Mouse (Mus musculus): ENCODE measurements around the gene Kcnk18. TPM values are rescaled to one million over a fixed set of nuclear protein-coding genes. Genes with fewer than 3 reads are reported as not detected.
A peak's percentile ranks its signal among the peaks of the same experiment; 100 is the strongest.

The Kcnk18 gene
- polyA plus RNA-seq, 1 experiment from 2014 or later, result not detected

DNA sequence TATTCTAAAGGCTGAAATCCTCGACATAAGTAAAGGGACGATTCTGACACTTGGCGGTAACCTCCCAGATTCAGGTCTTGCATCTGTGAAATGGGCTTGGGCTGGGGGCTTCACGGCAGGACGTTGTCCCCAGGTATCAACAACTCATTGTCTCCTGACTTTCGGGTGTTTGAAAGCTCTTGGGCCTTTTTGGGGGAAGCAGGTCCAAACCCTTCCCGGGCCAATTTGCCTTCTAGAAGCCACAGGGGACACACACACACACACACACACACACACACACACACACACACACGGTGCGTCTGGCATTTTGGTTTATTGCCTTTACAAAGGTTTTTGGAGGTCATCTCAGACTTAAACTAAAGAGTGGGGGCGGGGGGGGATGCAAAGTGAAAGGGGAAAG, 25.6 kb upstream of the Kcnk18 start:
- Histone ChIP-seq H3K36me3 (no peaks in the 10 kb centered on the region), H3K4me3 (peak overlapping the region; percentile 30; the same call in 1 of the 2 replicates), H3K9me3 (no peaks in the 10 kb centered on the region), H3K27me3 (ENCODE audit: insufficient read depth, poor library complexity, severe bottlenecking) (peaks cover 100% of the 10 kb centered on the region), H3K4me1 (replicated peaks) (peaks cover 15% of the 10 kb centered on the region; the same call in 1 of the 2 replicates), H3K27ac (no peak overlapping the region)
- WGBS, result under 1% methylated on average over 10 of the region's 10 CpGs
- peak; percentile 37 for DNase-seq (ENCODE audit: low spot score)

DNA sequence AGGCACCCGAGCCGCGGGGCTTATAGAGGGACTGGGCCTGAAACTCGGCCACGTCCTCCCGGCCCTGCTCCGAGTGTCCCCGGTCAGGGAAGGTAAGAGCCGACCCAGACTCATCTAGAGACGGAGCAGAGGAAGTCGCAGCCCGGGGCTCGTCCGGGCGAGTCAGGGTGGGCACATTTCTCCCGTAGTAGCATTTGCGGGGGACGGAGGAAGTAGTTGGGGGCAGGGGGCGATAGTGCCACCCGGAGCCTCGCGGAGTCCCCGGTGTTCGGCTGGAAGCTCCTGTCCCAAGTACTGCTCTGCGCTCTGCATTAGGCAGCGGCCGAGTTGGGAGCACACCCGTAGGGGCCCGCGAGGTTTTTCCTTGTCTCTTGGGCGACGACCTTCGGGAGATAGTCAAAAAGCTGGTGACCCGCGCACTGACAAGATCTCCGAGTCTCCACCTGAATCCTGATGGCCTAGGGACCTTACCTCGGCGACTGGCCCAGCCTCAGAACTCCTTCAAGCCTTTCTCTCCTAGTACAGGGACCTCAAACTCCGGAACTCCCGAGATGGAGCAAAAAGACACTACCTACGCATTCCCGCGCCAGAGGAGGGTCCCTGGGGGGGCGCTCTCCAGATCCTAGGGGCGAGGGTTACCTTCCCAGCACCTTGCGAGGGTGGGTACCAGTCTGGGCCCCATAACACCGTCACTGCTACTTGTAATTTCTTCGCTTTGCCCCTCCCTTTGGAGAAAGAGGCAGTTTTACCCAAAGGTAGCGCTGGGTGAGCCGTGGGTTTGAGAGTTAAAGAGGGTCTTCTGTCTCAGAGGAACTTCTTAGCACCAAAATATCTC, 24.8 kb upstream of the Kcnk18 start:
- under 1% methylated on average over 50 of the region's 50 CpGs for WGBS
- peak; percentile 66 for DNase-seq (ENCODE audit: low spot score)
- H3K27ac ChIP-seq, result no peak overlapping the region

DNA sequence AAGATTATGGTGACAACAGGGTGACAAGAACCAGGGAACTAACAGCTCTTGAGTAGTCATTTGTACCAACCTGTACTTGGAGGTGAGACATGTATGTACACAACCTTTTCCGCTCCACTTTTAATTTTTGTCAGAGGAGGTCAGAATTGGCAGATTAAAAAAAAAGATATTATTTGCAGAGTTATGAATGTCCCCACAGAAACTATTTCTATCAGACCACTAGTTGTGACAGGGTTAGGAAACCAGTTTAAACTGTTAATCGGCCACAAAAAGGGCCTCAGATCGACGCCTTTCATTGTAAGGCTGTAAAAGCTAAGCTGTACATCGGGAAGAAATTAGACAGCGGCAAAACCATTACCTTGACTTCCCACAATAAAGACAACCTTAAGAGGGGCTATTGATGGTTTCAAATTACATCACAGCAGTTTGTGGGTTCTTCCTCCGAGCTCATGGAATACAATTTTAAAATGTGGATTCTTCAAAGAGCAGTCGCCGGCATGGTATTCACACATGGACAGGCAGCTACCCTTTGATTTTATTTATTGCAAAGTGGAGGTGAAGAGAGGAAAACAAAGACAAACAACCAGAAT, 23.7 kb upstream of the Kcnk18 start:
- peaks cover 5% of the 10 kb centered on the region for H3K9me3 ChIP-seq
- WGBS, result 7% methylated on average over 9 of the region's 9 CpGs
- H3K36me3 ChIP-seq, result no peaks in the 10 kb centered on the region
- H3K27ac ChIP-seq, result no peak overlapping the region
- H3K27me3 ChIP-seq (ENCODE audit: insufficient read depth, poor library complexity, severe bottlenecking), result peaks cover 87% of the 10 kb centered on the region
- no peak for DNase-seq (ENCODE audit: low spot score)
- no peak overlapping the region for H3K4me3 ChIP-seq
- peaks cover 15% of the 10 kb centered on the region; the same call in 1 of the 2 replicates for H3K4me1 ChIP-seq (replicated peaks)

More for the DNA sequence above, 24.8 kb upstream of the Kcnk18 start:
- H3K36me3 ChIP-seq, result no peaks in the 10 kb centered on the region
- peaks cover 98% of the 10 kb centered on the region for H3K27me3 ChIP-seq (ENCODE audit: insufficient read depth, poor library complexity, severe bottlenecking)
- H3K4me1 ChIP-seq (replicated peaks), result peaks cover 15% of the 10 kb centered on the region; the same call in 1 of the 2 replicates
- no peaks in the 10 kb centered on the region for H3K9me3 ChIP-seq
- peak overlapping the region; percentile 30 for H3K4me3 ChIP-seq

- Histone ChIP-seq H3K4me1 (replicated peaks) (peaks cover 15% of the 10 kb centered on the region; the same call in 1 of the 2 replicates), H3K36me3 (no peaks in the 10 kb centered on the region), H3K4me3 (no peak overlapping the region), H3K27me3 (ENCODE audit: insufficient read depth, poor library complexity, severe bottlenecking) (peaks cover 78% of the 10 kb centered on the region), H3K27ac (no peak overlapping the region), H3K9me3 (peaks cover 8% of the 10 kb centered on the region)
- DNase-seq (ENCODE audit: low spot score), result peak; percentile 71
- 3% methylated on average over 15 of the region's 15 CpGs for WGBS
Observed at GRCm38 (mm10) chr19:59196111-59196666, 22.8 kb upstream of the Kcnk18 start.

DNA sequence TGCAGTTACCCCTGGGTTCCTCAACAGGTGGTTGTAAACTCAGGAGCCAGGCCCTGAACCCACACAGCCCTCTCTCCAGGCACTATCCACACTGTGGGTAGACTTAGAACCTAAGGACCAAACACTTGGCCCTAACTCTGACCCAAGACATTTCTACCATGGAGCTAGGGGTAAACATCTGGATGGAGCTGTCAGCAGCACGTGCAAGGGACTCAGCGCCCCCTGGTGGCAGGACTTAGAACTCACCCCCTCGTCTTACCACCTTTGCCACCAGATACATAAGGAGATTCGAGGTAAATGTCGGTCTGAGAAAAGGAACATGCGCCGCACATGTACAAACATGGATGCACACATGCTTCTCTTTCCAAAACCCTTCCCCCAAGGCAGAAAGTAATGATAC, 20.9 kb upstream of the Kcnk18 start:
- H3K27me3 ChIP-seq (ENCODE audit: insufficient read depth, poor library complexity, severe bottlenecking), result peaks cover 58% of the 10 kb centered on the region
- DNase-seq (ENCODE audit: low spot score), result peak; percentile 59
- H3K36me3 ChIP-seq, result no peaks in the 10 kb centered on the region
- 46% methylated on average over 7 of the region's 7 CpGs for WGBS
- peaks cover 15% of the 10 kb centered on the region; the same call in 1 of the 2 replicates for H3K4me1 ChIP-seq (replicated peaks)
- H3K9me3 ChIP-seq, result peaks cover 12% of the 10 kb centered on the region
- H3K27ac ChIP-seq, result no peak overlapping the region
- no peak overlapping the region for H3K4me3 ChIP-seq

- Histone ChIP-seq H3K9me3 (no peaks in the 10 kb centered on the region), H3K27me3 (ENCODE audit: insufficient read depth, poor library complexity, severe bottlenecking) (peaks cover 13% of the 10 kb centered on the region), H3K4me1 (replicated peaks) (no peaks in the 10 kb centered on the region), H3K27ac (no peak overlapping the region), H3K4me3 (no peak overlapping the region), H3K36me3 (no peaks in the 10 kb centered on the region)
- DNase-seq (ENCODE audit: low spot score), result peak; percentile 74
- WGBS, result 28% methylated on average over 5 of the region's 5 CpGs
Observed at GRCm38 (mm10) chr19:59208475-59208874, 10.5 kb upstream of the Kcnk18 start.

GRCm38 (mm10) chr19:59208986-59209385, 10.0 kb upstream of the Kcnk18 start:
- Histone ChIP-seq H3K27ac (no peak overlapping the region), H3K36me3 (no peaks in the 10 kb centered on the region), H3K4me3 (no peak overlapping the region), H3K4me1 (replicated peaks) (no peaks in the 10 kb centered on the region), H3K9me3 (no peaks in the 10 kb centered on the region), H3K27me3 (ENCODE audit: insufficient read depth, poor library complexity, severe bottlenecking) (peaks cover 14% of the 10 kb centered on the region)
- no peak for DNase-seq (ENCODE audit: low spot score)
- 71% methylated on average over 2 of the region's 2 CpGs for WGBS

GRCm38 (mm10) chr19:59216891-59217290, 2.1 kb upstream of the Kcnk18 start:
- DNase-seq (ENCODE audit: low spot score), result no peak
- Histone ChIP-seq H3K27ac (no peak overlapping the region), H3K27me3 (ENCODE audit: insufficient read depth, poor library complexity, severe bottlenecking) (peaks cover 40% of the 10 kb centered on the region), H3K36me3 (no peaks in the 10 kb centered on the region), H3K4me3 (no peak overlapping the region), H3K9me3 (0 out of 2 replicates have a peak, but pooled peaks cover 3% of the 10 kb centered on the region), H3K4me1 (replicated peaks) (peaks cover 14% of the 10 kb centered on the region)
- WGBS, result 77% methylated on average over 3 of the region's 3 CpGs

DNA sequence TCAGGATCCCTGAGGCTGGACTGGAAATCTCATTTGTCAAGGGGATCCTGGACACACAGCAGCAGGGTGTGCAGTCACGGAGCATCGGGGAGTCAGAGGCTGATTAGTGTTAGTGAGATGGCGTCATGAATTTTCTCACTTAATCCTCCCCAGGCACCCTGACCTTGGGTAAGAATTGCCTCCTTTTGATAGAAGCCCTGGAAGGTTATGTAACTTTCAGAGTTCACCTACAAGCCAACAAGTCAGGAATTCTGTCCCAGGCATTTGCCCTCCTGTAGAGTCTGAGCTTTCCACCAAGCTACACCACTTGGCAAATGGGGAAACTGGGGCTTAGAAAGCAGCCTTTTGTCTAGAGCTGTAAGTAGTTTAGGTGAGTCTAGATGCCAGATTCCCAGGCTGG, 2.1 kb downstream of the Kcnk18 start:
- no peak overlapping the region for H3K4me3 ChIP-seq
- peaks cover 34% of the 10 kb centered on the region for H3K27me3 ChIP-seq (ENCODE audit: insufficient read depth, poor library complexity, severe bottlenecking)
- no peak for DNase-seq (ENCODE audit: low spot score)
- H3K27ac ChIP-seq, result no peak overlapping the region
- 0 out of 2 replicates have a peak, but pooled peaks cover 3% of the 10 kb centered on the region for H3K9me3 ChIP-seq
- WGBS, result 82% methylated on average over 3 of the region's 3 CpGs
- no peaks in the 10 kb centered on the region for H3K36me3 ChIP-seq
- H3K4me1 ChIP-seq (replicated peaks), result peaks cover 14% of the 10 kb centered on the region

GRCm38 (mm10) chr19:59228376-59228775, 9.4 kb downstream of the Kcnk18 start:
- H3K4me1 ChIP-seq (replicated peaks), result 0 out of 2 replicates have a peak, but pooled peaks cover 2% of the 10 kb centered on the region
- 80% methylated on average over 3 of the region's 3 CpGs for WGBS
- H3K27ac ChIP-seq, result no peak overlapping the region
- H3K27me3 ChIP-seq (ENCODE audit: insufficient read depth, poor library complexity, severe bottlenecking), result no peaks in the 10 kb centered on the region
- no peak overlapping the region for H3K4me3 ChIP-seq
- no peaks in the 10 kb centered on the region for H3K9me3 ChIP-seq
- no peaks in the 10 kb centered on the region for H3K36me3 ChIP-seq
- no peak for DNase-seq (ENCODE audit: low spot score)

GRCm38 (mm10) chr19:59232786-59233185, 13.8 kb downstream of the Kcnk18 start:
- H3K27ac ChIP-seq, result no peak overlapping the region
- no peak for DNase-seq (ENCODE audit: low spot score)
- H3K4me3 ChIP-seq, result no peak overlapping the region
- 0 out of 2 replicates have a peak, but pooled peaks cover 4% of the 10 kb centered on the region for H3K9me3 ChIP-seq
- H3K4me1 ChIP-seq (replicated peaks), result peaks cover 15% of the 10 kb centered on the region
- 79% methylated on average over 5 of the region's 5 CpGs for WGBS
- peaks cover 2% of the 10 kb centered on the region; the same call in 1 of the 2 replicates for H3K27me3 ChIP-seq (ENCODE audit: insufficient read depth, poor library complexity, severe bottlenecking)
- no peaks in the 10 kb centered on the region for H3K36me3 ChIP-seq

DNA sequence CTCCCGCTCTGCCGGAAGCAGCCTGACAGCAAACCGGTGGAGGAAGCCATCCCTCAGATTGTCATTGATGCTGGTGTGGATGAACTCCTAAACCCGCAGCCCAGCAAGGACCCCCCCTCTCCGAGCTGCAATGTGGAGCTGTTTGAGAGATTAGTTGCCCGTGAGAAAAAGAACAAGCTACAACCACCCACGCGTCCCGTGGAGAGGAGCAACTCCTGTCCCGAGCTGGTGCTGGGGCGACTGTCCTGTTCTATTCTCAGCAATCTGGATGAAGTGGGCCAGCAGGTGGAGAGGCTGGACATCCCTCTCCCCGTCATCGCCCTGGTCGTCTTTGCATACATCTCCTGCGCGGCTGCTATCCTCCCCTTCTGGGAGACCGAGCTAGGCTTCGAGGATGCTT, 16.0 kb downstream of the Kcnk18 start:
- no peak for DNase-seq (ENCODE audit: low spot score)
- Histone ChIP-seq H3K27me3 (ENCODE audit: insufficient read depth, poor library complexity, severe bottlenecking) (peaks cover 17% of the 10 kb centered on the region), H3K9me3 (0 out of 2 replicates have a peak, but pooled peaks cover 4% of the 10 kb centered on the region), H3K4me3 (no peak overlapping the region), H3K36me3 (no peaks in the 10 kb centered on the region), H3K4me1 (replicated peaks) (peaks cover 15% of the 10 kb centered on the region), H3K27ac (no peak overlapping the region)
- WGBS, result 91% methylated on average over 18 of the region's 18 CpGs

- Histone ChIP-seq H3K36me3 (no peaks in the 10 kb centered on the region), H3K4me3 (no peak overlapping the region), H3K9me3 (0 out of 2 replicates have a peak, but pooled peaks cover 4% of the 10 kb centered on the region), H3K27ac (no peak overlapping the region), H3K4me1 (replicated peaks) (peaks cover 15% of the 10 kb centered on the region), H3K27me3 (ENCODE audit: insufficient read depth, poor library complexity, severe bottlenecking) (peaks cover 20% of the 10 kb centered on the region)
- no peak for DNase-seq (ENCODE audit: low spot score)
- WGBS, result 82% methylated on average over 6 of the region's 6 CpGs
Observed at GRCm38 (mm10) chr19:59236046-59236445, 17.0 kb downstream of the Kcnk18 start.

Data from hindbrain, embryonic 10.5 days (tissue).